Mouse (Mus musculus) layer of hippocampus, adult 9-11 months (tissue): ENCODE measurements around the gene Asgr2.
"Not testable (repeated sequence)": the region's sequence is repeated elsewhere in the genome, so short reads cannot be mapped to it uniquely, and the experiment has no call there.

Experiments used
- DNase-seq: peaks from one replicate; pipeline ENCODE4 v3.0.0; 2022

The Asgr2 gene

GRCm38 (mm10) chr11:70099102-70099501 lies 6.7 kb downstream of the Asgr2 start:
- DNase-seq = no peak

- DNase-seq = no peak
These were observed 7.4 kb downstream of the Asgr2 start for GRCm38 (mm10) chr11:70099809-70100208.

DNA sequence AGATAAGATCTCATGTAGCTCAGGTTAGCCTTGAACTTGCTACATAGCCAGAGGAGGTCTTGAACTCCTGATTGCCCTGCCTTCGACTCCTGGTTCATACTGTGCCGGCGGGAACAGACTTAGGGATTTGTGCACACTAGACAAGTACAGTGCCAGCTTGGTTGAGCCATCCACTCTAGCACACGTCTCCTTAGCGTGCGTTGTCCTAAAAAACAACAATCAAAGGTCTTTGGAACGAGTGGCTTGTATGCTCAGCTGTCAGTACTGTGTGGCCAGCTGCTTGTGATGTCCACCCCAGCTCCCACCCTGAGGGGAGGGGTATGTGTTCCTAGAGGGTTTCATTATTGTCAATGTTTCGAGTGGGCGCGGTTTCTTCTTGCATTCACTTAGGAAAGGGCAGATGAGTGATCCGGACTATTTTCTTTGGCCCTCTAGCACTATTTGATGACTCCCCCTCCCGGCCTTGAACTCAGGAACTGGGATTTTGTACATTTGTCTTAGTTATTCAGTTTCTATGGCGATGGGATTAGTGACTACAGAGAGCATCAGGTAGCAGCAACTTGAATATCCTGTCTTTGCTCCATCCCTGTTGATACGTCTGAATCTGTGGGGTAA lies 11.4 kb downstream of the Asgr2 start:
- no peak for DNase-seq

DNA sequence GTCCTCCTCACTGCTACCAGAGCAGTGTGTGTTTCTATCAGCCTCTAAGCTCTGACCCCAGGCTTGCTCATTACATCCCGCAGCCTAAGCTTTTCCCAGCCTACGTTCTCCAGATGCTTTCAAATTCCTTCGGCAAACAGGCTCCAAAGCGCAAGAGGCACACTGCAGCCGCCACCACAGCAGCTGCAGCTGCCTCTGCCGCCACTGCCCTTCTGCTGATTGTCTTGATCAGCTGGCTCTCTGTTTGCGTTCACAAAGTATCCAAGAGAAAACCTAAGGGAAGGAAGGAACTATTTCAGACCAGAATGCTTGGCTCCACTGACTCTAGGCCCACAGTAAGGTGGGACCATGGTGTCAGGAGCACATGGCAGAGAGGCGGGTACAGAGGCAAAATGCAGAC lies 14.6 kb downstream of the Asgr2 start:
- DNase-seq = no peak

DNA sequence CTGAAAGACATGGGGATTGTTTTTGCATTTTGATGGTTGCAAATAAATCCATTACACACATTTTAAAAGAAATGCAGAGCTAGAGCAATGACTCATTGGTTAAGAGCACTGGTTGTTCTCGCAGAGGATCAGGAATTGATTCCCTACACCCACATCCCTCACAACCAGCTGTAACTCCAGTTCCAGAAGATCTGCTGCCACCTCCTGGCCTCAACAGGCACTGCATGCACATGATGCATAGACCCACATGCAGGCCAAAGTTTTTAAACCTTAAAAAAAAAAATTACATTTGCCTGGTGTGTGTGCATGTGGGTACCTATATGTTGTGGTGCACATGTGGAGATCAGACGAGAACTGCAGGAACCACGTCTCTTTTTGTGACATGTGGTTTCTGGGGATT lies 17.7 kb downstream of the Asgr2 start:
- DNase-seq = no peak

DNA sequence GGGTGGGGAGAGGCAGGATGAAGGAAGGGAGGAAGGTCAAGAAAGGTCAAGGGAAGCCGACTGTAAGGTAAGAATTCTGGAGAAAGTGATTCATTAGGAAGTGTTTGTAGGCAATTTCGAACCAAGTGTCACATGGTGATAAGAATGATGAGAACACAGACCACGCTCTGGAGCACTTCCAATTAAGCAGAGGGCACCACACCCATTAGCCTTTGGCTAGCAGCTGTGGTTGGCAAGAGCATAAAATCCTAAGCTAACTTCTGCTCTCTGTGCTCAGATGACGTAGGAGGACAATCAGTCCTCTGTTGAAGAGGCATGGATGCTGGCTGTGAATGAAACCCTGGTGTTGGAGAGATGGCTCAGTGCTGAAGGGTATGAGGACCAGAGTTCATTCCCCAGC lies 22.1 kb downstream of the Asgr2 start:
- DNase-seq = peak; percentile 13

DNA sequence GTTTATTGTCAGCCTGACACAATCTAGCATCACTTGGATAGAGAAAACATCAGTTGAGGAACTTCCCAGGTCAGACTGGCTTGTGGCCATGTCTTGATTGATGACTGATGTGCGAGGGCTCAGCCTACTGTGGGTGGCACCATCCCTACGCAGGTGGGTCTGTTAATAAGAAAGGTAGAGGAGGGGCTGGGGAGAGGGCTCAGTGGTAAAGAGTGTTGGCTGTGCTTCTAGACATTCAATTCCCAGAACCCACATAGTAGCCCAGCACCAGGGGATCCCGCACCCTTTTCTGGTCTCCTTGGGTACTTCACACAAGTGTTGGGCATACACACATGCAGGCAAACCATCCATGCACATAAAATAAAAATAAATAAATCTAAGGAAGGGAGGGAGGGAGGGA lies 23.5 kb downstream of the Asgr2 start:
- DNase-seq = no peak

DNA sequence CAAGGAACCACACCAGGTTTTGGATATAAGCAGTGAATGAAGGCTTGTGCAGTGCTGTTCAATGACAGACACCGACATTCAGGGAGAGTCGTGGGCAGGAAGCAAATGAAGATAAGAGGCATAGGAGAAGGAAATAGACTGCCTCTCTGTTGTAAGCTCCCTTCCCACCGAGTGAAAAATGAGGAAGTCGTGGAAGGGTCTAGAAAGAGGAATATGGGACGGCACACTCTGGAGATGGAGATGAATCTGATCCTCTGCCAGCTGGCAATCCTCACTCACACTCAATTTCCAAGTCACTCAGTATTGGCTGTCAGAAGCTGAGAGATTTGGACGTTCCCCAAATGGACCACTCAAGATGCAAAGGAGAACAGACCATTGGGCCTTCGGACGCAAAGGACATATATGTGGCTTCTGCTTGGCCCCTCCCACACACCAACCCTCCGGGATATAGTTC lies 37.5 kb downstream of the Asgr2 start, which contains the start of gene Mgl2:
Gene Mgl2 (plus strand): TSS at position 404 of the 454 bp plus-strand sequence.
- no peak for DNase-seq

DNA sequence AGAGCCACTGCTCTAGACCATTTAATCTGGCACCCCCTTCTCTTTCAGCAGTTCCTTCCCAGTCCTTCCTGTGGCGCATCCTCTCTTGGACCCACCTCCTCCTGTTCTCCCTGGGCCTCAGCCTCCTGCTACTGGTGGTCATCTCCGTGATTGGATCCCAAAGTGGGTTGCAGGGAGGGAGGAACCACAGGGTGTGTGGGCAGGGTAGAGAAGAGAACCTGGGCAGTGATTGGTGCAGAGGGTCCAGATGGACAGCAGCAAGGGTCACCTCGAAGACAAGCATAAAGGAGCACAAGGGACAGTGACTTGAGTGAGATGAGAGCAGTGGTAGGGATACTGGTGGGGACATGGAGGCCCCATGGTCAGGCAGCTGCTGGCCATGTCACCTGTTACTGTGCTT lies 42.6 kb downstream of the Asgr2 start:
- not testable (repeated sequence) for DNase-seq

DNA sequence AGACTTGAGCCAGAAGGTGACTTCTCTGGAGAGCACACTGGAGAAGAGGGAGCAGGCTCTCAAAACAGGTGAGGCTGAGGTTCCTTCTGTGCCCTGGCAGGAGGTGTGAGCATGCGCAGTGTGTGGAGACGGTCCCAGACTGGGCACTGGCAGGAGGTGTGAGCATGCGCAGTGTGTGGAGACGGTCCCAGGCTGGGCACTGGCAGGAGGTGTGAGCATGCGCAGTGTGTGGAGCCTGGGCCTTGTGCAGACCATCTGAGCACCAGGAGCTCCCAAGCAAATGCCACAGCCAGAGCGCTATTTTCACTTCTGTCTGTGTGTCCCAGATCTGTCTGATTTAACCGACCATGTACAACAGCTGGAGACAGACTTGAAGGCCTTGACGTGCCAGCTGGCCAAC lies 43.5 kb downstream of the Asgr2 start:
- not testable (repeated sequence) for DNase-seq

DNA sequence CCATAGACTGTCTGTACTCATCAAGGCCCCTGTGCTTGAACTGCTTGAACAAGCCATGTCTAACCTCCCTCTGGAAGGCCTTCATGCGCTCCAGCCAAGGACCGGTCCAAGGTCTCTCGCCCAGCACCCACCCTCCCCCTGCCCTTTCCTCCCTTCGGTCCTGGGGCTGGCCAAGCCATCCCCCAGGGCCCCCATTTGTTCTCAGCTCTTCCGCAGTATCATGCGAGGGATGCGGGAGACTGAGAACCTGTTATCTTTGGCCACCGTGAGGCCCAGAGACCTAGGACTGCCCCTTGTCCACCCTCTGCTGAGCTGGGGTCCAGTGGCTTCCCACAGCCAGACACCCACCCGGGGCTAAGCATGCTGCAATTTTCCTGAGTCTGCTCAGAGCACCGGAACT lies 46.7 kb downstream of the Asgr2 start:
- no peak for DNase-seq

- DNase-seq = no peak
These were observed 58.6 kb downstream of the Asgr2 start for GRCm38 (mm10) chr11:70151072-70151471.
